Comparison of ENCODE assay signal across 13 mouse cellular contexts in the genomic region with DNA sequence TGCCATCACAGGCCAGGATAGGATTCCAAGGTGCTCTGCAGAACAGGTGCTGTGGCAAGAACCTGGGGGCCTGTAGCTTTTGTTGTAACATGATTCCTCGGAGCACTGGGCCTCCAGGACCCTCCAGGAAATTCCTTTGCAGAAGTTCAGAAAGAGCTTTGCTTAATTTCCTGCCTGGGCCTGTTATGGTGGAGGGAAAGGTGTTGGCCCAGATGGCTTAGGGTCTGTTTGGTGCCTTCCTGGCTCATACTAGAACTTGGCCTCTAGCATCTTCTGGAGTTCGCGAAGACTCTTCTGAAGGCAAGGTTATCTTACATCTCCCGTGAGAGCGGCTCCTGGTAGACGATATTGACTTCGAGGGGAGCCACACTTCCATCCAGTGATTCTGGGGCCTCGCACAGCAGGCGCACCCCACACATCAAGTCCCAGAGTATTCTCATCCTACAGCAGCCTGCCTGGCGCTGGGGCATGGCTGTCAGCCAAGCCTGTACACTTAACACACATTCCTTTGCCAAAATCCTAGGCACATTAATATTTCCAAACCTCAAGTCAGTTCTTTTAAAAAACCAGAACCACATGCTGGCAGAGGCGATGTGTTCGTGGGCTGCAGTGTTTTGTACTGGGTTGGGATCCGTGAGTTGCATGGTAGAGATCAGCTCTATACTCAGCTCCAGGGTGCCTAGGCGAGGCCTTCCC. TPM values are rescaled to one million over a fixed set of nuclear protein-coding genes. Genes with fewer than 3 reads are reported as not detected.
DNase-seq lines count a peak whose midpoint lies in the region; ATAC-seq and TF ChIP-seq lines count a peak whose summit lies in the region.
"Had no signal": no experiment of that assay in that cellular context is flagged by ENCODE, and none has a peak within 500 bp of the region (broad histone marks: within the 10 kb centered on the region; RNA-seq: fewer than 3 reads in every experiment).

No protein-coding gene starts in this region.

- H3K9ac ChIP-seq in lung, embryonic 14.5 days, result no peak overlapping the region; the same call in 1 of the 2 replicates
- H3K9ac ChIP-seq in intestine, embryonic 15.5 days, result no peak overlapping the region
- H3K9ac ChIP-seq: hindbrain, embryonic 15.5 days had no signal

- peak overlapping the region; percentile 77 for H3K27ac ChIP-seq in lung, embryonic 14.5 days (ENCODE audit: low read depth)
- peak overlapping the region; percentile 67 for H3K27ac ChIP-seq in intestine, embryonic 15.5 days
- peak overlapping the region; percentile 61 for H3K27ac ChIP-seq in small intestine, adult 2 months (ENCODE audit: insufficient read depth, low read depth, low read length)
- H3K27ac ChIP-seq: gastrocnemius, adult 2 months; hindbrain, embryonic 15.5 days had no signal

- peaks cover 19% of the 10 kb centered on the region for H3K4me1 ChIP-seq in lung, embryonic 14.5 days (ENCODE audit: insufficient read depth)
- H3K4me1 ChIP-seq in lung, adult 2 months (ENCODE audit: control insufficient read depth, insufficient read depth, low read length), result no peaks in the 10 kb centered on the region
- peaks cover 15% of the 10 kb centered on the region for H3K4me1 ChIP-seq in intestine, embryonic 15.5 days (replicated peaks)
- peaks cover 5% of the 10 kb centered on the region; the same call in 1 of the 2 replicates for H3K4me1 ChIP-seq in small intestine, adult 2 months (ENCODE audit: control insufficient read depth, insufficient read depth, insufficient read length, low read length)
- H3K4me1 ChIP-seq: hindbrain, embryonic 15.5 days had no signal

- no peak for TF ChIP-seq POLR2A in lung, adult 2 months (IDR thresholded peaks at IDR 0.05; ENCODE audit: borderline replicate concordance, extremely low read depth, low read depth, low read length)
- TF ChIP-seq POLR2A in small intestine, adult 2 months (IDR thresholded peaks at IDR 0.05; ENCODE audit: low read depth, low read length), result no peak

- WGBS in lung, embryonic 14.5 days, result 54% methylated on average over 14 of the region's 14 CpGs
- 63% methylated on average over 14 of the region's 14 CpGs for WGBS in lung, adult 2 months
- WGBS in intestine, embryonic 15.5 days, result 66% methylated on average over 14 of the region's 14 CpGs
- 68% methylated on average over 14 of the region's 14 CpGs for WGBS in small intestine, adult 2 months

- no peaks in the 10 kb centered on the region for H3K27me3 ChIP-seq in lung, embryonic 14.5 days (ENCODE audit: insufficient read depth, low read length)
- H3K27me3 ChIP-seq in intestine, embryonic 15.5 days (replicated peaks), result no peaks in the 10 kb centered on the region
- H3K27me3 ChIP-seq in small intestine, adult 2 months (ENCODE audit: control insufficient read depth, insufficient read depth, low read length), result no peaks in the 10 kb centered on the region
- H3K27me3 ChIP-seq: hindbrain, embryonic 15.5 days had no signal

- no peak for TF ChIP-seq CTCF in lung, embryonic 14.5 days (IDR thresholded peaks at IDR 0.05; ENCODE audit: low read depth)
- TF ChIP-seq CTCF in lung, adult 2 months (IDR thresholded peaks at IDR 0.05; ENCODE audit: insufficient read depth, low read length), result no peak
- TF ChIP-seq CTCF in small intestine, adult 2 months (IDR thresholded peaks at IDR 0.05; ENCODE audit: extremely low read depth, insufficient read length, insufficient replicate concordance, low read depth, low read length), result no peak

- H3K36me3 ChIP-seq in lung, embryonic 14.5 days (ENCODE audit: insufficient read depth), result no peaks in the 10 kb centered on the region
- no peaks in the 10 kb centered on the region for H3K36me3 ChIP-seq in intestine, embryonic 15.5 days
- H3K36me3 ChIP-seq in small intestine, adult 2 months (ENCODE audit: control insufficient read depth, insufficient read depth, low read length), result no peaks in the 10 kb centered on the region
- H3K36me3 ChIP-seq: hindbrain, embryonic 15.5 days had no signal

- peak; percentile 66; the same call in 1 of the 2 replicates for ATAC-seq in lung, embryonic 14.5 days (ENCODE audit: insufficient read depth)
- no peak for ATAC-seq in intestine, embryonic 15.5 days
- no peak for ATAC-seq in erythroblast, adult 5-6 weeks (replicated peaks; ENCODE audit: low FRiP score, poor library complexity, severe bottlenecking)
- ATAC-seq: lung, postnatal 0 days had no signal

- DNase-seq in adrenal gland, postnatal 14 days, result peak; percentile 25
- no peak for DNase-seq in adrenal gland, postnatal 4 days (ENCODE audit: low spot score in 2 of 2)
- DNase-seq in lung, embryonic 14.5 days, result peak; percentile 12
- no peak for DNase-seq in lung, adult 2 months
- no peak for DNase-seq in urinary bladder, postnatal 14 days (ENCODE audit: low spot score)
- DNase-seq: B cell, adult 2 months; cerebellum, postnatal 14 days; gastrocnemius, adult 2 months had no signal

- no peak overlapping the region for H3K4me3 ChIP-seq in lung, embryonic 14.5 days (ENCODE audit: low read depth, low read length)
- H3K4me3 ChIP-seq in lung, adult 2 months (replicated peaks; ENCODE audit: extremely low read depth, low read depth, low read length), result no peak overlapping the region
- no peak overlapping the region for H3K4me3 ChIP-seq in intestine, embryonic 15.5 days (replicated peaks)
- no peak overlapping the region for H3K4me3 ChIP-seq in small intestine, adult 2 months (ENCODE audit: low read depth, low read length)
- H3K4me3 ChIP-seq: gastrocnemius, adult 2 months; hindbrain, embryonic 15.5 days had no signal

- no peaks in the 10 kb centered on the region for H3K9me3 ChIP-seq in lung, embryonic 14.5 days (ENCODE audit: low read depth, low read length)
- no peaks in the 10 kb centered on the region for H3K9me3 ChIP-seq in intestine, embryonic 15.5 days
- H3K9me3 ChIP-seq: hindbrain, embryonic 15.5 days had no signal

- H3K4me2 ChIP-seq in lung, embryonic 14.5 days, result no peak overlapping the region
- no peak overlapping the region for H3K4me2 ChIP-seq in intestine, embryonic 15.5 days (replicated peaks)
- H3K4me2 ChIP-seq: hindbrain, embryonic 15.5 days had no signal

RNA-seq across cellular contexts. Expression of a gene that starts 54.5 kb away (rescaled TPM):
- 23.9 and 27.3 TPM in 2 replicates for total RNA-seq in adrenal gland, postnatal 14 days (2021)
- total RNA-seq in adrenal gland, postnatal 4 days (2021), result 10 to 100 TPM; 28.0 to 30.1 TPM
- polyA plus RNA-seq in lung, embryonic 14.5 days (2014; fragmentation: Nextera tagmentation; extraction: Ambion mirVana), result 9.0 and 9.8 TPM in 2 replicates
- 285 and 286 TPM in 2 replicates for polyA plus RNA-seq in lung, adult 2 months (2012; rRNA removed)
- polyA plus RNA-seq in intestine, embryonic 15.5 days (2015; fragmentation: Nextera tagmentation; extraction: Ambion mirVana), result 7.9 and 9.9 TPM in 2 replicates
- 35.7 and 68.8 TPM in 2 replicates for polyA plus RNA-seq in small intestine, adult 2 months (2012; rRNA removed)
- 0.84 TPM in 1 of 2 replicates, not detected in the other for total RNA-seq in erythroblast, adult 5-6 weeks (2015; ENCODE audit: low replicate concordance)
- total RNA-seq in erythroblast, adult 5-6 weeks (2017; ENCODE audit: low replicate concordance), result 0.42 and 0.51 TPM in 2 replicates

Comparison
In these comparisons a context has a peak if more than half of its experiments do, and no peak if none do; other contexts are left out.
1. DNase-seq: peak in adrenal gland, postnatal 14 days (single experiment) and lung, embryonic 14.5 days (single experiment); none in adrenal gland, postnatal 4 days (0 of 2), lung, adult 2 months (single experiment) and urinary bladder, postnatal 14 days (single experiment).
2. Peak in every context shown above with its lines, with median percentiles within 50 percentile points of each other: H3K27ac ChIP-seq.